Mouse (Mus musculus): ENCODE results near the gene Ech1. TPM values are rescaled to one million over a fixed set of nuclear protein-coding genes. Genes with fewer than 3 reads are reported as not detected.

The Ech1 gene
- total RNA-seq, 1 experiment: 64.1 TPM

DNA sequence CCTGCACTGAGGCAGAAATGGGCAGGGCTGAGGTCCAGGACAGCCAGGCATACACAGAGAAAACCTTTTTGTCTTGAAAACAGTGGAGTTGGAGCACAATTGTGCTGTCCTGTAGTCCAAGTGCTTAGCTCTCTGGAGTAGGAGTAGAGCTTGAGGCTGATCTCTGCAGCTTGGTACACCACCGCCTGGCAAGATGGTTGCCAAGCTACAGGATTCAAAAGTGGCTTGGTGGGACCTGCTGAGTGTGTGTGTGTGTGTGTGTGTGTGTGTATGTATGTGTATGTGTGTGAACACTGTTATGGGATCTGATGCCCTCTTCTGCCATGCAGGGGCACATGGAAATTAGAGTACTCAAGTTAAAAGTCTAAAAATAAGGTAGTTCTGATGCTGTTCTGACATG lies 2.5 kb upstream of the Ech1 start:
- in situ Hi-C loops (cut with MboI; ENCODE audit: low sequenced_read_pairs in 2 of 2, unreplicated experiment in 2 of 2): no loop called here
- Histone ChIP-seq H3K4me3 (ENCODE audit: insufficient read depth in 1 of 2, low read depth in 1 of 2, low read length in 2 of 2, poor library complexity in 1 of 2, severe bottlenecking in 1 of 2) (no peak overlapping the region), H3K36me3 (ENCODE audit: control insufficient read depth, insufficient read depth, low read length, poor library complexity, severe bottlenecking) (peaks cover 48% of the 10 kb centered on the region), H3K9me3 (ENCODE audit: control insufficient read depth, insufficient read depth, low read depth, low read length) (no peaks in the 10 kb centered on the region), H3K4me1 (ENCODE audit: control insufficient read depth in 2 of 2, insufficient read depth in 2 of 2, low read length in 2 of 2, poor library complexity in 1 of 2) (peaks cover 0 to 24% of the 10 kb centered on the region in 2 experiments; a peak in 2 of 4 replicates), H3K9ac (ENCODE audit: insufficient read depth, low read depth, low read length, poor library complexity, severe bottlenecking) (no peak overlapping the region), H3K27ac (ENCODE audit: insufficient read depth, low read depth, low read length, poor library complexity, severe bottlenecking) (no peak overlapping the region)
- DNase-seq (ENCODE audit: low read depth, low spot score): no peak
- TF ChIP-seq HCFC1 (IDR thresholded peaks at IDR 0.05; ENCODE audit: borderline replicate concordance, insufficient read depth, low read length) (no peak), CHD2 (IDR thresholded peaks at IDR 0.05; ENCODE audit: low read depth, low read length) (peak; percentile 51)

DNA sequence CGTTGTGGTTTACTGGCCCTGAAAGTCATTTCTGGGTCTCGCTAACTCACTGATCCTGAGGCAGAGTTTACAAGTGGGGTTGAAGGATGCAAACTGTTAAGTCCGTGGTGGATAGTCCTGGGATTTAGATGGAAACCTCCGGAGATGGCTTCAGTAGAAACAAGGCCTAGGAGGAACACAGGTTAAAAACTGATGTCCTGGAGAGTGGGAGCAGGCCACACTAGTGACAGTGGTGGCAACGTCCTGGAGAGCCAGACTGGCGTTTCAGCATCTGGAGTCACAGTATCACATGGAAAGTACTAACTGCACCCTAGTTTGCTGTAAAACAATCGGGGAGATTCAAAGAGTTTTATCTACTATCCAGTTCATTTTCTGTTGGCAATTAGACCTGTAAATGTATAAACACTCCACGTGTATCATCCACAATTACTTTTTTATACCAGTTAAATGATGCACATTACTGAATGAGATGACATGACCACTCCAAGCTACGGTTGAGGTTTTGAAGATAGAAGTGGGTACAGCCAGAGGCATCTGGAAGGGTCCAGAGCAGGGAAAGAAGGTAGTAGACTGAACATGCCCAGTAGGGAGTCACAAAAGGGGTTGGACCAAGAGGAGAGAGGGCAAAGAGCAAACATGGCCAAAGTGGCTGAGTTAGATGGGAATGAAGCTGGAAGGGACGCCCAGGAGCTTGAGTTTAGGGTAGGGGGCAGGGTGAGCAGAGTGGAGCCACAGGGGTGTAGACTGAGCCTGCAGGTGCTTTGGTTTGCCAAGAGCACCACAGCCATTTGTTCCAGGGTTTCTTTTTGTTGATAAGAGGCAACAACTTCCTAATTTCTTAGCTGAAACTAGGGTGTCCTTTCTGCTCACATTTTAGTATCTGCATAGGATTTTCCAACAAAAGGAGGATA lies 1.8 kb upstream of the Ech1 start:
- Histone ChIP-seq H3K9me3 (ENCODE audit: control insufficient read depth, insufficient read depth, low read depth, low read length) (no peaks in the 10 kb centered on the region), H3K4me1 (ENCODE audit: control insufficient read depth in 2 of 2, insufficient read depth in 2 of 2, low read length in 2 of 2, poor library complexity in 1 of 2) (peaks cover 0 to 24% of the 10 kb centered on the region in 2 experiments; a peak in 2 of 4 replicates), H3K36me3 (ENCODE audit: control insufficient read depth, insufficient read depth, low read length, poor library complexity, severe bottlenecking) (peaks cover 41% of the 10 kb centered on the region), H3K4me3 (ENCODE audit: insufficient read depth in 1 of 2, low read depth in 1 of 2, low read length in 2 of 2, poor library complexity in 1 of 2, severe bottlenecking in 1 of 2) (no peak overlapping the region), H3K27ac (ENCODE audit: insufficient read depth, low read depth, low read length, poor library complexity, severe bottlenecking) (no peak overlapping the region), H3K9ac (ENCODE audit: insufficient read depth, low read depth, low read length, poor library complexity, severe bottlenecking) (no peak overlapping the region)
- in situ Hi-C loops (cut with MboI; ENCODE audit: low sequenced_read_pairs in 2 of 2, unreplicated experiment in 2 of 2): no loop called here
- DNase-seq (ENCODE audit: low read depth, low spot score): no peak
- no peak for TF ChIP-seq ZC3H11A (IDR thresholded peaks at IDR 0.05; ENCODE audit: borderline replicate concordance, low read depth, low read length)
- no peak for TF ChIP-seq ZNF384 (IDR thresholded peaks at IDR 0.05; ENCODE audit: low read depth, low read length)
- TF ChIP-seq MAFK (IDR thresholded peaks at IDR 0.05; ENCODE audit: insufficient read depth, low read depth, low read length): no peak
- 0 out of 2 replicates have a peak, but pooled peaks have one; percentile 21 for TF ChIP-seq CHD2 (IDR thresholded peaks at IDR 0.05; ENCODE audit: low read depth, low read length)
- no peak for TF ChIP-seq HCFC1 (IDR thresholded peaks at IDR 0.05; ENCODE audit: borderline replicate concordance, insufficient read depth, low read length)

GRCm38 (mm10) chr7:28823932-28824331 lies 1.1 kb upstream of the Ech1 start:
- no peak overlapping the region for H3K9ac ChIP-seq (ENCODE audit: insufficient read depth, low read depth, low read length, poor library complexity, severe bottlenecking)
- H3K36me3 ChIP-seq (ENCODE audit: control insufficient read depth, insufficient read depth, low read length, poor library complexity, severe bottlenecking): peaks cover 34% of the 10 kb centered on the region

DNA sequence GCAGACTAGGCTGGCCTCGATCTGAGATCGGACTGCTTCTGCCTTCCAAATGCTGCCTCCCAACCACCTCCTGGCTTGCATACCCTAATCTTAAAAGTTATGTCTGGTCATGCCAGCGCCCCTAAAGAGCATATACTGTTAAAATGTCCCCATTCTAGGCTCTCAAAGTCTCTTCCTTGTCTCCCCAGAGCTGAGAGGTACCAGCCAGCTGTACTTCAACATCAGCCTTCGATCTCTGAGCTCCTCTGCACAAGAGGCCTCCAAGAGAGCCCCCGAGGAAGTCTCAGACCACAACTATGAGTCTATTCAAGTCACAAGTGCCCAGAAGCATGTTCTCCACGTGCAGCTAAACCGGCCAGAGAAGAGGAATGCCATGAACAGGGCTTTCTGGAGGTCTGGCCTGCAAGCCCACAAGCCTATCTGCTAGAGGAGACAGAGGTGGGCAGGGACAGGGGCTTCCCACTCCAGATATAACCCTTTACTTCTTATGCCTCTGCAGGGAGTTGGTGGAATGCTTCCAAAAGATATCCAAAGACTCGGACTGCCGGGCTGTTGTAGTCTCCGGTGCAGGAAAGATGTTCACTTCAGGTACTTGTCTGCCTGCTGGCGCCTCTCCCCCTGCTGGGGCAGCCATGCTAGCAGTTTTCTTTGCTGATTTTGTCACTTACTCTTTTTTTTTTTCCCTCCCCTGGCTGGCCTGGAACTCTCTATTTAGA lies 827 bp downstream of the Ech1 start:
- Histone ChIP-seq H3K27ac (ENCODE audit: insufficient read depth, low read depth, low read length, poor library complexity, severe bottlenecking) (peak overlapping the region; percentile 42; the same call in 1 of the 2 replicates), H3K4me3 (ENCODE audit: insufficient read depth in 1 of 2, low read depth in 1 of 2, low read length in 2 of 2, poor library complexity in 1 of 2, severe bottlenecking in 1 of 2) (peak overlapping the region; percentile 63), H3K4me1 (ENCODE audit: control insufficient read depth in 2 of 2, insufficient read depth in 2 of 2, low read length in 2 of 2, poor library complexity in 1 of 2) (peaks cover 0 to 15% of the 10 kb centered on the region in 2 experiments; a peak in 1 of 4 replicates), H3K9ac (ENCODE audit: insufficient read depth, low read depth, low read length, poor library complexity, severe bottlenecking) (peak overlapping the region; percentile 78), H3K36me3 (ENCODE audit: control insufficient read depth, insufficient read depth, low read length, poor library complexity, severe bottlenecking) (peaks cover 29% of the 10 kb centered on the region), H3K9me3 (ENCODE audit: control insufficient read depth, insufficient read depth, low read depth, low read length) (no peaks in the 10 kb centered on the region)
- in situ Hi-C loops (cut with MboI; ENCODE audit: low sequenced_read_pairs in 2 of 2, unreplicated experiment in 2 of 2): no loop called here
- TF ChIP-seq CHD2 (IDR thresholded peaks at IDR 0.05; ENCODE audit: low read depth, low read length): no peak
- TF ChIP-seq ZC3H11A (IDR thresholded peaks at IDR 0.05; ENCODE audit: borderline replicate concordance, low read depth, low read length): no peak
- TF ChIP-seq HCFC1 (IDR thresholded peaks at IDR 0.05; ENCODE audit: borderline replicate concordance, insufficient read depth, low read length): no peak
- TF ChIP-seq MAFK (IDR thresholded peaks at IDR 0.05; ENCODE audit: insufficient read depth, low read depth, low read length): no peak
- 0 out of 2 replicates have a peak, but pooled peaks have one; percentile 12 for TF ChIP-seq ZNF384 (IDR thresholded peaks at IDR 0.05; ENCODE audit: low read depth, low read length)
- no peak for DNase-seq (ENCODE audit: low read depth, low spot score)

More at GRCm38 (mm10) chr7:28823932-28824331, 1.1 kb upstream of the Ech1 start:
- Histone ChIP-seq H3K27ac (ENCODE audit: insufficient read depth, low read depth, low read length, poor library complexity, severe bottlenecking) (no peak overlapping the region; the same call in 1 of the 2 replicates), H3K9me3 (ENCODE audit: control insufficient read depth, insufficient read depth, low read depth, low read length) (no peaks in the 10 kb centered on the region), H3K4me3 (ENCODE audit: insufficient read depth in 1 of 2, low read depth in 1 of 2, low read length in 2 of 2, poor library complexity in 1 of 2, severe bottlenecking in 1 of 2) (no peak overlapping the region), H3K4me1 (ENCODE audit: control insufficient read depth in 2 of 2, insufficient read depth in 2 of 2, low read length in 2 of 2, poor library complexity in 1 of 2) (peaks cover 0 to 21% of the 10 kb centered on the region in 2 experiments; a peak in 2 of 4 replicates)
- no peak for TF ChIP-seq ZNF384 (IDR thresholded peaks at IDR 0.05; ENCODE audit: low read depth, low read length)
- TF ChIP-seq ZC3H11A (IDR thresholded peaks at IDR 0.05; ENCODE audit: borderline replicate concordance, low read depth, low read length): no peak
- no peak for TF ChIP-seq CHD2 (IDR thresholded peaks at IDR 0.05; ENCODE audit: low read depth, low read length)
- TF ChIP-seq HCFC1 (IDR thresholded peaks at IDR 0.05; ENCODE audit: borderline replicate concordance, insufficient read depth, low read length): no peak
- no peak for DNase-seq (ENCODE audit: low read depth, low spot score)
- in situ Hi-C loops (cut with MboI; ENCODE audit: low sequenced_read_pairs in 2 of 2, unreplicated experiment in 2 of 2): no loop called here

Data from ES-E14 (cell line).